Mouse (Mus musculus): ENCODE results near the gene Zbtb7a. TPM values are rescaled to one million over a fixed set of nuclear protein-coding genes. Genes with fewer than 3 reads are reported as not detected.

Gene Zbtb7a
- polyA plus RNA-seq, 1 experiment from 2014 or later, result 10.8 TPM

- peaks cover 41% of the 10 kb centered on the region for H3K36me3 ChIP-seq (ENCODE audit: control insufficient read depth, insufficient read depth, low read length)
- H3K4me2 ChIP-seq, result peak overlapping the region; percentile 16; the same call in 1 of the 2 replicates
- H3K27ac ChIP-seq (ENCODE audit: low read depth, low read length), result peak overlapping the region; percentile 35; the same call in 1 of the 2 replicates
- no peak overlapping the region for H3K4me3 ChIP-seq (ENCODE audit: low read depth, low read length)
- no peak for ATAC-seq (replicated peaks; ENCODE audit: insufficient number of reproducible peaks, low FRiP score, low TSS enrichment)
- peaks cover 51% of the 10 kb centered on the region for H3K4me1 ChIP-seq (ENCODE audit: control insufficient read depth, insufficient read depth, low read length)
- H3K27me3 ChIP-seq (ENCODE audit: control insufficient read depth, insufficient read depth, low read length), result no peaks in the 10 kb centered on the region
- 76% methylated on average over 5 of the region's 5 CpGs for WGBS (ENCODE audit: insufficient replicate concordance)
- H3K9me3 ChIP-seq (replicated peaks; ENCODE audit: control insufficient read depth, low read length), result no peaks in the 10 kb centered on the region
- H3K9ac ChIP-seq (ENCODE audit: low read depth, low read length), result peak overlapping the region; percentile 59
Measured at GRCm38 (mm10) chr10:81142551-81142981, 7.5 kb downstream of the Zbtb7a start.

GRCm38 (mm10) chr10:81143157-81143633, 8.2 kb downstream of the Zbtb7a start:
- H3K4me2 ChIP-seq, result no peak overlapping the region
- peak overlapping the region; percentile 35; the same call in 1 of the 2 replicates for H3K27ac ChIP-seq (ENCODE audit: low read depth, low read length)
- no peak for ATAC-seq (replicated peaks; ENCODE audit: insufficient number of reproducible peaks, low FRiP score, low TSS enrichment)
- no peaks in the 10 kb centered on the region for H3K27me3 ChIP-seq (ENCODE audit: control insufficient read depth, insufficient read depth, low read length)
- peak overlapping the region; percentile 59 for H3K9ac ChIP-seq (ENCODE audit: low read depth, low read length)
- 89% methylated on average over 7 of the region's 7 CpGs for WGBS (ENCODE audit: insufficient replicate concordance)
- peaks cover 51% of the 10 kb centered on the region for H3K4me1 ChIP-seq (ENCODE audit: control insufficient read depth, insufficient read depth, low read length)
- no peaks in the 10 kb centered on the region for H3K9me3 ChIP-seq (replicated peaks; ENCODE audit: control insufficient read depth, low read length)
- no peak overlapping the region for H3K4me3 ChIP-seq (ENCODE audit: low read depth, low read length)
- H3K36me3 ChIP-seq (ENCODE audit: control insufficient read depth, insufficient read depth, low read length), result peaks cover 46% of the 10 kb centered on the region

GRCm38 (mm10) chr10:81143845-81144437, 8.9 kb downstream of the Zbtb7a start:
- Histone ChIP-seq H3K36me3 (ENCODE audit: control insufficient read depth, insufficient read depth, low read length) (peaks cover 53% of the 10 kb centered on the region), H3K9ac (ENCODE audit: low read depth, low read length) (no peak overlapping the region)

GRCm38 (mm10) chr10:81144667-81145066, 9.6 kb downstream of the Zbtb7a start:
- no peak for ATAC-seq (replicated peaks; ENCODE audit: insufficient number of reproducible peaks, low FRiP score, low TSS enrichment)
- H3K4me2 ChIP-seq, result no peak overlapping the region
- no peak overlapping the region for H3K27ac ChIP-seq (ENCODE audit: low read depth, low read length)
- no peak overlapping the region for H3K4me3 ChIP-seq (ENCODE audit: low read depth, low read length)
- peaks cover 59% of the 10 kb centered on the region for H3K36me3 ChIP-seq (ENCODE audit: control insufficient read depth, insufficient read depth, low read length)
- H3K9me3 ChIP-seq (replicated peaks; ENCODE audit: control insufficient read depth, low read length), result no peaks in the 10 kb centered on the region
- peaks cover 41% of the 10 kb centered on the region for H3K4me1 ChIP-seq (ENCODE audit: control insufficient read depth, insufficient read depth, low read length)
- H3K9ac ChIP-seq (ENCODE audit: low read depth, low read length), result no peak overlapping the region
- H3K27me3 ChIP-seq (ENCODE audit: control insufficient read depth, insufficient read depth, low read length), result no peaks in the 10 kb centered on the region
- WGBS (ENCODE audit: insufficient replicate concordance), result 89% methylated on average over 27 of the region's 27 CpGs

More at GRCm38 (mm10) chr10:81143845-81144437, 8.9 kb downstream of the Zbtb7a start:
- whole genome bisulfite sequencing (ENCODE audit: insufficient replicate concordance), result 93% methylated on average over 52 of the region's 52 CpGs
- ATAC-seq (replicated peaks; ENCODE audit: insufficient number of reproducible peaks, low FRiP score, low TSS enrichment), result no peak
- Histone ChIP-seq H3K27me3 (ENCODE audit: control insufficient read depth, insufficient read depth, low read length) (no peaks in the 10 kb centered on the region), H3K4me1 (ENCODE audit: control insufficient read depth, insufficient read depth, low read length) (peaks cover 48% of the 10 kb centered on the region), H3K4me3 (ENCODE audit: low read depth, low read length) (no peak overlapping the region), H3K9me3 (replicated peaks; ENCODE audit: control insufficient read depth, low read length) (no peaks in the 10 kb centered on the region), H3K4me2 (no peak overlapping the region), H3K27ac (ENCODE audit: low read depth, low read length) (no peak overlapping the region)

- H3K9ac ChIP-seq (ENCODE audit: low read depth, low read length), result no peak overlapping the region
- H3K36me3 ChIP-seq (ENCODE audit: control insufficient read depth, insufficient read depth, low read length), result peaks cover 63% of the 10 kb centered on the region
- no peak overlapping the region for H3K4me3 ChIP-seq (ENCODE audit: low read depth, low read length)
- H3K27ac ChIP-seq (ENCODE audit: low read depth, low read length), result no peak overlapping the region
- WGBS (ENCODE audit: insufficient replicate concordance), result 94% methylated on average over 6 of the region's 6 CpGs
- no peak for ATAC-seq (replicated peaks; ENCODE audit: insufficient number of reproducible peaks, low FRiP score, low TSS enrichment)
- no peak overlapping the region for H3K4me2 ChIP-seq
- H3K27me3 ChIP-seq (ENCODE audit: control insufficient read depth, insufficient read depth, low read length), result no peaks in the 10 kb centered on the region
- peaks cover 35% of the 10 kb centered on the region for H3K4me1 ChIP-seq (ENCODE audit: control insufficient read depth, insufficient read depth, low read length)
- H3K9me3 ChIP-seq (replicated peaks; ENCODE audit: control insufficient read depth, low read length), result no peaks in the 10 kb centered on the region
Measured at GRCm38 (mm10) chr10:81145307-81145706, 10.3 kb downstream of the Zbtb7a start.

- Histone ChIP-seq H3K9ac (ENCODE audit: low read depth, low read length) (no peak overlapping the region), H3K27ac (ENCODE audit: low read depth, low read length) (no peak overlapping the region), H3K27me3 (ENCODE audit: control insufficient read depth, insufficient read depth, low read length) (no peaks in the 10 kb centered on the region), H3K4me1 (ENCODE audit: control insufficient read depth, insufficient read depth, low read length) (peaks cover 30% of the 10 kb centered on the region), H3K4me3 (ENCODE audit: low read depth, low read length) (no peak overlapping the region), H3K9me3 (replicated peaks; ENCODE audit: control insufficient read depth, low read length) (no peaks in the 10 kb centered on the region), H3K4me2 (no peak overlapping the region), H3K36me3 (ENCODE audit: control insufficient read depth, insufficient read depth, low read length) (peaks cover 64% of the 10 kb centered on the region)
- no peak for ATAC-seq (replicated peaks; ENCODE audit: insufficient number of reproducible peaks, low FRiP score, low TSS enrichment)
- 86% methylated on average over 7 of the region's 7 CpGs for WGBS (ENCODE audit: insufficient replicate concordance)
Measured at GRCm38 (mm10) chr10:81145778-81146177, 10.8 kb downstream of the Zbtb7a start.

GRCm38 (mm10) chr10:81146296-81146695, 11.3 kb downstream of the Zbtb7a start:
- H3K9me3 ChIP-seq (replicated peaks; ENCODE audit: control insufficient read depth, low read length), result no peaks in the 10 kb centered on the region
- no peak for ATAC-seq (replicated peaks; ENCODE audit: insufficient number of reproducible peaks, low FRiP score, low TSS enrichment)
- no peak overlapping the region for H3K4me3 ChIP-seq (ENCODE audit: low read depth, low read length)
- H3K27ac ChIP-seq (ENCODE audit: low read depth, low read length), result no peak overlapping the region
- peaks cover 64% of the 10 kb centered on the region for H3K36me3 ChIP-seq (ENCODE audit: control insufficient read depth, insufficient read depth, low read length)
- no peak overlapping the region for H3K9ac ChIP-seq (ENCODE audit: low read depth, low read length)
- H3K4me2 ChIP-seq, result no peak overlapping the region
- H3K4me1 ChIP-seq (ENCODE audit: control insufficient read depth, insufficient read depth, low read length), result peaks cover 25% of the 10 kb centered on the region
- 88% methylated on average over 4 of the region's 4 CpGs for WGBS (ENCODE audit: insufficient replicate concordance)
- no peaks in the 10 kb centered on the region for H3K27me3 ChIP-seq (ENCODE audit: control insufficient read depth, insufficient read depth, low read length)

- Histone ChIP-seq H3K9me3 (replicated peaks; ENCODE audit: control insufficient read depth, low read length) (no peaks in the 10 kb centered on the region), H3K27ac (ENCODE audit: low read depth, low read length) (no peak overlapping the region), H3K4me1 (ENCODE audit: control insufficient read depth, insufficient read depth, low read length) (peaks cover 11% of the 10 kb centered on the region), H3K9ac (ENCODE audit: low read depth, low read length) (no peak overlapping the region), H3K36me3 (ENCODE audit: control insufficient read depth, insufficient read depth, low read length) (peaks cover 58% of the 10 kb centered on the region), H3K4me3 (ENCODE audit: low read depth, low read length) (no peak overlapping the region), H3K4me2 (no peak overlapping the region), H3K27me3 (ENCODE audit: control insufficient read depth, insufficient read depth, low read length) (no peaks in the 10 kb centered on the region)
- 79% methylated on average over 6 of the region's 6 CpGs for WGBS (ENCODE audit: insufficient replicate concordance)
- no peak for ATAC-seq (replicated peaks; ENCODE audit: insufficient number of reproducible peaks, low FRiP score, low TSS enrichment)
Measured at GRCm38 (mm10) chr10:81151261-81151660, 16.2 kb downstream of the Zbtb7a start.

- peaks cover 9% of the 10 kb centered on the region for H3K4me1 ChIP-seq (ENCODE audit: control insufficient read depth, insufficient read depth, low read length)
- peak overlapping the region; percentile 4; the same call in 1 of the 2 replicates for H3K4me2 ChIP-seq
- H3K27ac ChIP-seq (ENCODE audit: low read depth, low read length), result peak overlapping the region; percentile 76
- WGBS (ENCODE audit: insufficient replicate concordance), result 58% methylated on average over 12 of the region's 12 CpGs
- H3K27me3 ChIP-seq (ENCODE audit: control insufficient read depth, insufficient read depth, low read length), result no peaks in the 10 kb centered on the region
- H3K36me3 ChIP-seq (ENCODE audit: control insufficient read depth, insufficient read depth, low read length), result peaks cover 56% of the 10 kb centered on the region
- H3K9ac ChIP-seq (ENCODE audit: low read depth, low read length), result no peak overlapping the region
- H3K4me3 ChIP-seq (ENCODE audit: low read depth, low read length), result no peak overlapping the region
- ATAC-seq (replicated peaks; ENCODE audit: insufficient number of reproducible peaks, low FRiP score, low TSS enrichment), result peak; percentile 29; the same call in 1 of the 2 replicates
- no peaks in the 10 kb centered on the region for H3K9me3 ChIP-seq (replicated peaks; ENCODE audit: control insufficient read depth, low read length)
Measured at GRCm38 (mm10) chr10:81152609-81153008, 17.6 kb downstream of the Zbtb7a start.

Measured in heart, embryonic 11.5 days (tissue).